Mouse (Mus musculus): Measurements from ENCODE around the gene Nars2.
A peak's percentile ranks its signal among the peaks of the same experiment; 100 is the strongest.

Nars2 gene

GRCm38 (mm10) chr7:96971027-96971996 lies 20.0 kb downstream of the Nars2 start:
- no peak for DNase-seq

DNA sequence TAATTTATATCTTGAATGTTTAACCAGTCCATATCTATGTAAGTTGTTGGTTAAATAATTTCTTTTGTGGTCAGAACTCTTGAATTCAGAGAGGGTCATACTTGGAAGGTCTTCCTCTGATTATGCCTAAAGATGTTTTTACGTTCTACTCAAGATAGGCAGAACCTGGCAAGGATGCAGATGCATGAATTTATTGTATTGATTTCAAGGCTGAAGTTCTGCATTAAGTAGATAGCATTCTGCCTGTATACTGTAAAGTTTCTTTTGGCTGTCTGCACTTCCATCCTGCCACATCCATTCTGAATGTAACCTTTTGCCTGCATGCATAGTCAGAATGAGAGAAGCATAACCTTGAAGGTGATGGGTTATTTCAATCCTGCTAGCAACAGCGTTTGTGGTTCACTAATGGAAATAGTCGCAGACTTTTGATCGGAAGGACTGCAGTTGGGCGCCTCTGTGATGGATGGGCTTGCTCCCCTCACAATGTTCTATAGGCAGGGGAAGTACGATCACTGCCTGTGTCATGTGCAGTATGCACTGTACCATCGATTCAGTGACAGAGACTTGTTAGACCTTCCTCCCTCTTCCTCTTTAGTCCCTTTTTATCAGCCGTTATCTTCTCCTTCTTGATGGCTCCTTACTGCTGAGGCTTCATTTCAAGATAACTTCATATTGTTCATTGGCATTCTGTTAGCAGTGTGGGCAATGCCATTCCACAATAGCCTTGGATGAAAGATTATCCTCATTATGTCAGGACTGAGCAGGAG lies 21.0 kb downstream of the Nars2 start:
- no peak for DNase-seq

GRCm38 (mm10) chr7:96975914-96976313 lies 24.6 kb downstream of the Nars2 start:
- DNase-seq, result no peak

GRCm38 (mm10) chr7:96977209-96977608 lies 25.9 kb downstream of the Nars2 start:
- DNase-seq, result no peak

- DNase-seq, result no peak
Measured at GRCm38 (mm10) chr7:96981366-96981765, 30.1 kb downstream of the Nars2 start.

DNA sequence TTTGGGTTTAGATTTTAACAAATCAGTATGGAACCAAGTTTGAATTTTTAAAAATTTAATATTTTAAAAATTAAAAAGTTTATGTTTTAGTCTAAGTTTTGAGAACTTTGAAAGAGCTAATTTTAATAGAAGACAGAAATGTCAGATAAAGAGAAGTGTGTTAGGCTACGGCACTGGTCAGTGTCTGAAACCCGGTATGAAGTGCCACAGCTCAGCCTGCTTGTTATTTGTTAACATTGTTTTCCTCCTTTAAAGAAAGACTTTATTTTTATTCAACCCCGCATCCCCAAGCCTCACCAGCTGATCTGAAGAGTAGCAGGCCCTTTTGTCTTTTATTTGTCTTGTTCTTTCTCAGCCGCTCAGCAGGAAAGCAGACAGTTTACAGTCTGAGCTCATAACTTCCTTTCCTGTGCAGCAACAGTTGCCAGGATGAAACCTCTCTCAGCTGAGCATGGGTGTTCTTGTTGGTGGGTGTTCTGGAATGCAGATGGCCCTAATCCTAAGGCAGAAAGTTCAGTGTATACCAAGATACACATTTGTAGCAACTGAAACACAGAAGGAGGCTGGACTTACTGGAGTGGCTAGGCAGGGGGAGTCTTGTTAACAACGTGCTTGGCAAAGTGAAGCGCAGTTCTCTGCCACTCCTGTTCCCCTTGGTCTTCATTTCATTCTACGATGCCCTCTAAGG lies 32.5 kb downstream of the Nars2 start:
- DNase-seq, result peak; percentile 44

DNA sequence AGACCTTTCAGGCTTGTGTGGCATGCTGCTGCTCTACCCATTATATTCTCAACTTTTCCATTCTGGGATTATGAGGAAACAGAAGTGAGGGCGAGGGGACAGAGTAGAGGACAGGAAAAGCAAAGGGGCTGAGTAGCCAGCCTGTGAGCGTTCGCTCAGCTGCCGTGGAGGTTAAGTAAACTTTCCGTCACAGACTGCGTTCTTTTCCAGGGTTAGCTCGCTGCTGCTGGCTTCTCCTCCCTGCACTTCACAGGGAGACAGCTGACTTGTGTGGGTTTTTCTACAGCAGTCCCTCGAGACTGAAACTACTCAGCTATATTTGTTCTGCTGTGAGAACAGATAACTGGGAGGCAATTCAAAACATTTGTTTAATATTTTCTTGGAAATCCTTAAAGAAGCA lies 34.5 kb downstream of the Nars2 start:
- peak; percentile 58 for DNase-seq

- DNase-seq, result peak; percentile 57
Measured at GRCm38 (mm10) chr7:96986795-96987445, 35.6 kb downstream of the Nars2 start.

GRCm38 (mm10) chr7:96987676-96988075 lies 36.4 kb downstream of the Nars2 start:
- no peak for DNase-seq

DNA sequence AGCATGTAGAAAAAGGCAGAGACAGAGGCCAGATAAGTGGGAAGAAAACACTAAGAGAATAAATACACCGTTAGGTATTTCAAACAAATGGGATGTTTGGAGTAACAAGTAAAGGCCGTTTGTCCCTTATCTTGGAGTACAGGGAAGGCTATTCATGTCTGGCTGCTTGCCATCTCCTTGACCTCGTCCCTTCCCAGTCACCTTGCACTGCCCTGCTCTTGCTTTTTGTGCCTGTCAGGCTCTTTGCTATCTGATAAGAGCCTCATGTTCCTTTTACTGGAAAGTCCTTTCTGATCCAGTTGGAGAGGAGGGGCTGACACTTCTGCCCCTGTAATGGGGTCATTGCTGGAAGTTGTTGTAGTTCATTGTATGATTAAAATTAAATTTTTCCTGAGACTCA lies 61.7 kb downstream of the Nars2 start:
- no peak for DNase-seq

DNA sequence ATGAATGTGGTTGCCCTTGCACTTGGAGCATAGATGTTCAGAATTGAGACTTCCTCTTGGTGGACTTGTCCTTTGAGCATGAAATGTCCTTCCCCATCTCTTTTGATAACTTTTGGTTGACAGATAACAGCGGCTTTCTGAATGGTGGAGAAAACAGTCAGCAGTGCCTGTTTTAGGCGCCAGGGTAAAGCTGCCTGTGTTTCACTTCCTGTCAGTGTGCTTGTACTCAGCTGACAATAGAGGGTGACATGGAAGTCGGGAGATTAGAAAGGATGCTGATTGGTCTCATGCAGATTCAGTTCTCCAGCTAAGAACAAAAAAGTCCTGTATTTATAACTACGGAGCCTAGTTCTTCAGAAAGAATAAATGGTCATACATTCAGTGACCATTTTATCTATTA lies 66.7 kb downstream of the Nars2 start:
- no peak for DNase-seq

- no peak for DNase-seq
Measured at GRCm38 (mm10) chr7:97018418-97018817, 67.1 kb downstream of the Nars2 start.

GRCm38 (mm10) chr7:97019303-97019702 lies 68.0 kb downstream of the Nars2 start:
- DNase-seq, result no peak

DNA sequence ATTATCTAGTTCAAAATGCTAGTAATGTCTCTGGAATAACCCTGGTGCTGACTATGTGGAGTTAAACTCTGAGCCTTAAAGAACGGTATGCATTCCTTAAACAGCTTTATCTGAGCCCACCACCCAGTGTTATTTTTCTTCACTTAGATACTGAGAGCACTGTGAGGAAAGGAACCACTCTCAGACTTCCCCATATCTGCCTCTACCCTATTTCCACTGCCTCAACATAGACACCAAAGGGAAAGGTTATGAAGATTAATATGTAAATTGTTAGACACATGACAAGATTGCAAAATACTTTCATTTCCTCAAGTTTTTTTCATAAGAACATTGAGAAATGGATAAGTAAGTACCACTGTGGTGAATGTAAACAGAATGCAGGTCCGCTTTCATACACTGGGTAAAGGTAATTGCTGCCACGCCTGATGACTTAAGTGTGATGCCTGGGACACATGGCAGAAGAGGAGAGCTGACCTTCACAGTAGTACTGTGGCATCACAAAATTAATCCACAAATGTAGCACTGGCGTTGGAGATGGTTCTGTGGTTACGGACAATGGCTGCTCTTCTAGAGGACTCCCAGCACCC lies 75.6 kb downstream of the Nars2 start:
- no peak for DNase-seq

- DNase-seq, result no peak
Measured at GRCm38 (mm10) chr7:97029151-97029550, 77.8 kb downstream of the Nars2 start.

GRCm38 (mm10) chr7:97032412-97032811 lies 81.1 kb downstream of the Nars2 start:
- no peak for DNase-seq

GRCm38 (mm10) chr7:97039641-97040040 lies 88.3 kb downstream of the Nars2 start:
- peak; percentile 13 for DNase-seq

- no peak for DNase-seq
Measured at GRCm38 (mm10) chr7:97041868-97042449, 90.7 kb downstream of the Nars2 start.

DNA sequence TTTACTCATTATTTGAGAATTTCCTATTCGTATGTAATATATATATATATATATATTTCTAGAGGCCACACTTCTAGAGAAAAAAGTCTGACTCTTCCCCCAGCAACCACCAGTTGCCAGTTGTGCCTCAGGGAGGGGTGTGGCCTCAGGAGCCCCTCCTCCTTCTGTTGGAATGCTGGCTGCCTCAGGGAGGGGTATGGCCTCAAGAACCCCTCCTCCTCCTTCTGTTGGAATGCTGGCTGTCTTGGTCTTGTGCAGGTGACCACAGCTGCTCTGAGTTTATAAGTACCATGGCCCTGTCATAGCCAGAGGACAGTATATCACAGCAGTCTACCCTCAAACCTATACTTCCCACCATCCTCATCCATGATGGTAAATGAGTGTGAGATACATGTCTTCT lies 91.7 kb downstream of the Nars2 start:
- no peak for DNase-seq

DNA sequence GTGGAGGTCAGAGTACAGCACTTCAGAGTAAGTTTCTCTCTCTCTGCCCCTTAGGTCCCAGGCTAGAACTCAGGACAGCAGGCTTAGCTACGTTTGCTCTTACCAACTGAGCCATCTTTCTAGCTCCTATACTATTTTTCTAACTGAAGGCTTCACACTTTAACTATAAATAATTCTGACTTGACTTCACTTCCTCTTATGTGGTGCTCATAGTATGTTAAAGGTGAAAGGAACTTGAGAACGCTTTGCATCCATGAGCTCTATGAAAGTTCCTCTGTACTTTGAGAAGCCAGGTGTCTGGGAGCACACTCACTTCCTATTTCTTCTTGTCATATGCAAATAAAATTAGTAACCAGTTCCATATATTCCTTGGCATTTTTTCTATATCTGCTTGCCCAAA lies 109.7 kb downstream of the Nars2 start:
- DNase-seq, result no peak

- no peak for DNase-seq
Measured at GRCm38 (mm10) chr7:97071512-97071911, 120.2 kb downstream of the Nars2 start.

GRCm38 (mm10) chr7:97072061-97072460 lies 120.8 kb downstream of the Nars2 start:
- no peak for DNase-seq

Data from embryo, embryonic 11 days (tissue).